Mouse (Mus musculus) retina, postnatal 1 day (tissue): ENCODE measurements around the gene Wdr83.

Experiments
- DNase-seq: peaks from one replicate; pipeline ENCODE4 v3.0.0-alpha.2; 2012

Wdr83 gene

GRCm38 (mm10) chr8:85076001-85076400 is 5.1 kb downstream of the Wdr83 start:
- peak; percentile 50 for DNase-seq

- no peak for DNase-seq
These were observed 6.5 kb downstream of the Wdr83 start for GRCm38 (mm10) chr8:85074617-85075016.

- DNase-seq = no peak
These were observed 6.9 kb downstream of the Wdr83 start for GRCm38 (mm10) chr8:85074167-85074566.

- no peak for DNase-seq
These were observed 8.0 kb downstream of the Wdr83 start for GRCm38 (mm10) chr8:85073041-85073612.

GRCm38 (mm10) chr8:85072364-85072929 is 8.7 kb downstream of the Wdr83 start:
- no peak for DNase-seq

GRCm38 (mm10) chr8:85071514-85072281 is 9.4 kb downstream of the Wdr83 start, which contains the start of gene Dhps:
Gene Dhps (plus strand): TSS chr8:85071757.
- peak; percentile 95 for DNase-seq

- DNase-seq = no peak
These were observed 10.1 kb downstream of the Wdr83 start for GRCm38 (mm10) chr8:85071041-85071440.

GRCm38 (mm10) chr8:85067982-85068381 is 13.1 kb downstream of the Wdr83 start, which contains the start of gene Gm5741:
Gene Gm5741 (minus strand): TSS chr8:85067982.
- no peak for DNase-seq

- DNase-seq = no peak
These were observed 14.0 kb downstream of the Wdr83 start for GRCm38 (mm10) chr8:85067155-85067554.

- DNase-seq = no peak
These were observed 15.9 kb downstream of the Wdr83 start for GRCm38 (mm10) chr8:85065213-85065612.

GRCm38 (mm10) chr8:85062603-85063002 is 18.5 kb downstream of the Wdr83 start:
- no peak for DNase-seq

- peak; percentile 94 for DNase-seq
These were observed 21.1 kb downstream of the Wdr83 start, which contains the start of gene Fbxw9 for GRCm38 (mm10) chr8:85059879-85060616. Gene Fbxw9 (plus strand): TSS chr8:85060055.

GRCm38 (mm10) chr8:85057367-85057766 is 23.7 kb downstream of the Wdr83 start:
- DNase-seq = no peak

GRCm38 (mm10) chr8:85043619-85044018 is 37.5 kb downstream of the Wdr83 start:
- DNase-seq = no peak

- peak; percentile 37 for DNase-seq
These were observed 43.2 kb downstream of the Wdr83 start for GRCm38 (mm10) chr8:85037681-85038531.

GRCm38 (mm10) chr8:85037366-85037680 is 43.8 kb downstream of the Wdr83 start:
- DNase-seq = no peak

GRCm38 (mm10) chr8:85036718-85037365 is 44.3 kb downstream of the Wdr83 start, which contains the start of gene Tnpo2:
Gene Tnpo2 (plus strand): TSS chr8:85036915.
- peak; percentile 99 for DNase-seq

GRCm38 (mm10) chr8:85036381-85036717 is 44.8 kb downstream of the Wdr83 start:
- no peak for DNase-seq

- DNase-seq = no peak
These were observed 45.3 kb downstream of the Wdr83 start for GRCm38 (mm10) chr8:85035728-85036310.

- no peak for DNase-seq
These were observed 45.9 kb downstream of the Wdr83 start for GRCm38 (mm10) chr8:85035165-85035727.

GRCm38 (mm10) chr8:85034764-85035163 is 46.3 kb downstream of the Wdr83 start:
- peak; percentile 85 for DNase-seq
